Mouse (Mus musculus) cortical plate, adult 2 months (tissue): Measurements from ENCODE around the gene Mrpl16. TPM values are rescaled to one million over a fixed set of nuclear protein-coding genes. Genes with fewer than 3 reads are reported as not detected.
A peak's percentile ranks its signal among the peaks of the same experiment; 100 is the strongest.

Experiments
- H3K27ac ChIP-seq: fragments of 200-500 bp; 2 replicates; pipeline ENCODE4 v1.5.1; 2012; ENCODE audit warnings: low read length, control low read depth, inconsistent platforms; ENCODE audit not compliant: insufficient read depth
- H3K4me1 ChIP-seq: fragments of 200-500 bp; 2 replicates; pipeline ENCODE4 v1.6.1; 2011; ENCODE audit warnings: low read length; ENCODE audit not compliant: control insufficient read depth, insufficient read depth
- H3K4me3 ChIP-seq: fragments of 200-500 bp; 2 replicates; pipeline ENCODE4 v1.5.1; 2011; ENCODE audit warnings: mild to moderate bottlenecking, low read length, control low read depth; ENCODE audit not compliant: insufficient read depth
- CTCF ChIP-seq: fragments of 200-500 bp; IDR thresholded peaks from 2 replicates; pipeline ENCODE4 v1.5.1; 2011; ENCODE audit warnings: mild to moderate bottlenecking, control low read depth, low read length; ENCODE audit not compliant: insufficient read depth; ENCODE audit errors: extremely low read depth
- POLR2A ChIP-seq: fragments of 200-500 bp; IDR thresholded peaks from 2 replicates; pipeline ENCODE4 v1.6.1; 2011; ENCODE audit warnings: mild to moderate bottlenecking, low read length, control low read depth; ENCODE audit not compliant: insufficient read depth; ENCODE audit errors: extremely low read depth
- polyA plus RNA-seq: library from polyadenylated mRNA; depleted of rRNA; stranded (reverse); fragments of >200 nt; gene quantifications from 2 replicates; pipeline ENCODE4 v1.2.3, GENCODE M21; 2012

Mrpl16 gene
- polyA plus RNA-seq, 1 experiment: 38.9 TPM

GRCm38 (mm10) chr19:11768163-11768562 lies 2.0 kb upstream of the Mrpl16 start:
- H3K27ac ChIP-seq: no peak overlapping the region
- H3K4me1 ChIP-seq: no peaks in the 10 kb centered on the region; the same call in 1 of the 2 replicates
- peak; percentile 70 for TF ChIP-seq CTCF
- no peak for TF ChIP-seq POLR2A
- H3K4me3 ChIP-seq: no peak overlapping the region

- no peaks in the 10 kb centered on the region; the same call in 1 of the 2 replicates for H3K4me1 ChIP-seq
- no peak overlapping the region for H3K27ac ChIP-seq
- TF ChIP-seq POLR2A: no peak
- TF ChIP-seq CTCF: no peak
- no peak overlapping the region for H3K4me3 ChIP-seq
Measured at GRCm38 (mm10) chr19:11769257-11769920, 802 bp upstream of the Mrpl16 start.

GRCm38 (mm10) chr19:11777191-11777865 lies 7.1 kb downstream of the Mrpl16 start:
- H3K27ac ChIP-seq: no peak overlapping the region
- TF ChIP-seq POLR2A: no peak
- peak; percentile 57 for TF ChIP-seq CTCF
- no peak overlapping the region for H3K4me3 ChIP-seq
- H3K4me1 ChIP-seq: no peaks in the 10 kb centered on the region

GRCm38 (mm10) chr19:11785409-11786154 lies 15.4 kb downstream of the Mrpl16 start:
- Histone ChIP-seq H3K4me3 (no peak overlapping the region), H3K4me1 (no peaks in the 10 kb centered on the region), H3K27ac (no peak overlapping the region)
- no peak for TF ChIP-seq POLR2A
- TF ChIP-seq CTCF: no peak

- H3K4me3 ChIP-seq: no peak overlapping the region
- no peaks in the 10 kb centered on the region for H3K4me1 ChIP-seq
- TF ChIP-seq POLR2A (no peak), CTCF (no peak)
- H3K27ac ChIP-seq: no peak overlapping the region
Measured at GRCm38 (mm10) chr19:11787826-11788225, 17.6 kb downstream of the Mrpl16 start.

- Histone ChIP-seq H3K4me1 (no peaks in the 10 kb centered on the region), H3K27ac (no peak overlapping the region), H3K4me3 (no peak overlapping the region)
- TF ChIP-seq CTCF (no peak), POLR2A (no peak)
Measured at GRCm38 (mm10) chr19:11788876-11789275, 18.7 kb downstream of the Mrpl16 start.

- TF ChIP-seq POLR2A: no peak
- no peak for TF ChIP-seq CTCF
- H3K4me3 ChIP-seq: no peak overlapping the region
- H3K4me1 ChIP-seq: no peaks in the 10 kb centered on the region
- H3K27ac ChIP-seq: no peak overlapping the region
Measured at GRCm38 (mm10) chr19:11791825-11792224, 21.6 kb downstream of the Mrpl16 start.

- TF ChIP-seq CTCF (no peak), POLR2A (no peak)
- Histone ChIP-seq H3K4me1 (no peaks in the 10 kb centered on the region), H3K4me3 (no peak overlapping the region), H3K27ac (no peak overlapping the region)
Measured at GRCm38 (mm10) chr19:11793741-11794359, 23.7 kb downstream of the Mrpl16 start.

GRCm38 (mm10) chr19:11794447-11794846 lies 24.3 kb downstream of the Mrpl16 start:
- H3K4me3 ChIP-seq: no peak overlapping the region
- TF ChIP-seq POLR2A (no peak), CTCF (no peak)
- no peak overlapping the region for H3K27ac ChIP-seq
- H3K4me1 ChIP-seq: no peaks in the 10 kb centered on the region
